Mouse (Mus musculus) right cerebral cortex, postnatal 36 days (tissue): Measurements from ENCODE around the gene Ift172.
"Not testable (repeated sequence)": the region's sequence is repeated elsewhere in the genome, so short reads cannot be mapped to it uniquely, and the experiment has no call there.

Experiments
- DNase-seq, 2 experiments: peaks; one replicate each; pipeline ENCODE4 v3.0.0; 2022; ENCODE audit warnings: low spot score in 2 of 2, mixed read lengths in 1 of 2

The Ift172 gene

GRCm38 (mm10) chr5:31218294-31218693 is 72.6 kb downstream of the Ift172 start:
- no peak for DNase-seq

GRCm38 (mm10) chr5:31216554-31216953 is 74.4 kb downstream of the Ift172 start:
- not testable (repeated sequence) for DNase-seq

GRCm38 (mm10) chr5:31204421-31204820 is 86.5 kb downstream of the Ift172 start:
- DNase-seq = no peak

GRCm38 (mm10) chr5:31203866-31204265 is 87.0 kb downstream of the Ift172 start:
- DNase-seq = no peak
